Mouse (Mus musculus) neural tube, embryonic 12.5 days (tissue): ENCODE measurements around the gene Gngt2. TPM values are rescaled to one million over a fixed set of nuclear protein-coding genes. Genes with fewer than 3 reads are reported as not detected.

Experiments
- ATAC-seq: fragments of 200-750 bp; cut with Nextera tagmentation; 2 replicates; pipeline ENCODE4 v1.8.0; 2017; ENCODE audit warnings: low read depth, mild to moderate bottlenecking, moderate TSS enrichment, moderate library complexity; ENCODE audit not compliant: low FRiP score
- H3K27ac ChIP-seq: fragments of 300-500 bp; sonication (generic); 2 replicates; pipeline ENCODE4 v1.5.1; 2016
- H3K27me3 ChIP-seq: fragments of 300-500 bp; sonication (generic); replicated peaks from 2 replicates; pipeline ENCODE4 v1.6.1; 2016; ENCODE audit warnings: mild to moderate bottlenecking
- H3K36me3 ChIP-seq: fragments of 300-500 bp; sonication (generic); 2 replicates; pipeline ENCODE4 v1.6.1; 2016; ENCODE audit warnings: mild to moderate bottlenecking
- H3K4me1 ChIP-seq: fragments of 300-500 bp; sonication (generic); 2 replicates; pipeline ENCODE4 v1.6.1; 2016
- H3K4me2 ChIP-seq: fragments of 300-500 bp; sonication (generic); replicated peaks from 2 replicates; pipeline ENCODE4 v1.6.1; 2016; ENCODE audit warnings: mild to moderate bottlenecking
- H3K4me3 ChIP-seq: fragments of 300-500 bp; sonication (generic); 2 replicates; pipeline ENCODE4 v1.5.1; 2016
- H3K9ac ChIP-seq: fragments of 300-500 bp; sonication (generic); 2 replicates; pipeline ENCODE4 v1.6.1; 2016; ENCODE audit warnings: mild to moderate bottlenecking
- H3K9me3 ChIP-seq: fragments of 300-500 bp; sonication (generic); 2 replicates; pipeline ENCODE4 v1.6.1; 2016; ENCODE audit warnings: mild to moderate bottlenecking
- WGBS: fragments of 180-500 bp; shearing (Covaris S2); methylation state at CpG from one replicate; pipeline ENCODE4 v1.1.7; 2016; 5-methylcytosine and 5-hydroxymethylcytosine counted together
- polyA plus RNA-seq: library from polyadenylated mRNA; unstranded; fragments of >200 nt; fragmentation: Nextera tagmentation; extraction: Ambion mirVana; gene quantifications from 2 replicates; pipeline ENCODE4 v1.2.1, GENCODE M21; 2016

Gngt2 gene
- polyA plus RNA-seq, 1 experiment from 2014 or later, result 5.3 TPM

GRCm38 (mm10) chr11:95827464-95828085 is 9.4 kb upstream of the Gngt2 start:
- Histone ChIP-seq H3K4me3 (no peak overlapping the region), H3K9me3 (no peaks in the 10 kb centered on the region), H3K9ac (no peak overlapping the region), H3K27me3 (peaks cover 94% of the 10 kb centered on the region), H3K36me3 (no peaks in the 10 kb centered on the region), H3K4me1 (peaks cover 22% of the 10 kb centered on the region), H3K27ac (no peak overlapping the region), H3K4me2 (no peak overlapping the region)
- WGBS, result 23% methylated on average over 3 of the region's 3 CpGs
- no peak for ATAC-seq

GRCm38 (mm10) chr11:95828181-95828964 is 8.6 kb upstream of the Gngt2 start:
- Histone ChIP-seq H3K36me3 (no peaks in the 10 kb centered on the region), H3K4me1 (peaks cover 22% of the 10 kb centered on the region), H3K27ac (no peak overlapping the region), H3K4me2 (no peak overlapping the region), H3K27me3 (peaks cover 94% of the 10 kb centered on the region), H3K9ac (no peak overlapping the region), H3K9me3 (no peaks in the 10 kb centered on the region), H3K4me3 (no peak overlapping the region)
- ATAC-seq, result no peak
- WGBS, result 82% methylated on average over 11 of the region's 11 CpGs

GRCm38 (mm10) chr11:95829526-95830050 is 7.4 kb upstream of the Gngt2 start:
- Histone ChIP-seq H3K4me1 (peaks cover 28% of the 10 kb centered on the region), H3K4me2 (no peak overlapping the region), H3K27ac (no peak overlapping the region), H3K9ac (no peak overlapping the region), H3K9me3 (no peaks in the 10 kb centered on the region), H3K4me3 (no peak overlapping the region), H3K27me3 (peaks cover 98% of the 10 kb centered on the region), H3K36me3 (no peaks in the 10 kb centered on the region)
- no peak for ATAC-seq
- WGBS, result 30% methylated on average over 4 of the region's 4 CpGs

- peaks cover 22% of the 10 kb centered on the region for H3K4me1 ChIP-seq
- H3K27me3 ChIP-seq, result peaks cover 98% of the 10 kb centered on the region
- peak overlapping the region; percentile 29; the same call in 1 of the 2 replicates for H3K9ac ChIP-seq
- ATAC-seq, result no peak
- H3K9me3 ChIP-seq, result no peaks in the 10 kb centered on the region
- H3K27ac ChIP-seq, result no peak overlapping the region
- no peaks in the 10 kb centered on the region for H3K36me3 ChIP-seq
- WGBS, result 2% methylated on average over 80 of the region's 80 CpGs
- H3K4me3 ChIP-seq, result peak overlapping the region; percentile 23
- peak overlapping the region; percentile 53 for H3K4me2 ChIP-seq
These were observed 6.4 kb upstream of the Gngt2 start for GRCm38 (mm10) chr11:95830411-95831275.

- Histone ChIP-seq H3K4me3 (peak overlapping the region; percentile 23; the same call in 1 of the 2 replicates), H3K36me3 (no peaks in the 10 kb centered on the region), H3K27ac (no peak overlapping the region), H3K4me2 (peak overlapping the region; percentile 53), H3K4me1 (peaks cover 22% of the 10 kb centered on the region), H3K27me3 (peaks cover 98% of the 10 kb centered on the region), H3K9ac (no peak overlapping the region), H3K9me3 (no peaks in the 10 kb centered on the region)
- WGBS, result 6% methylated on average over 10 of the region's 10 CpGs
- ATAC-seq, result no peak
These were observed 5.8 kb upstream of the Gngt2 start for GRCm38 (mm10) chr11:95831276-95831619.

- Histone ChIP-seq H3K4me2 (peak overlapping the region; percentile 53; the same call in 1 of the 2 replicates), H3K4me3 (no peak overlapping the region), H3K27me3 (peaks cover 97% of the 10 kb centered on the region), H3K9ac (no peak overlapping the region), H3K27ac (no peak overlapping the region), H3K36me3 (no peaks in the 10 kb centered on the region), H3K4me1 (peaks cover 22% of the 10 kb centered on the region), H3K9me3 (no peaks in the 10 kb centered on the region)
- ATAC-seq, result no peak
- WGBS, result 6% methylated on average over 14 of the region's 15 CpGs
These were observed 5.4 kb upstream of the Gngt2 start for GRCm38 (mm10) chr11:95831641-95832040.

GRCm38 (mm10) chr11:95832129-95833005 is 4.6 kb upstream of the Gngt2 start:
- H3K36me3 ChIP-seq, result no peaks in the 10 kb centered on the region
- H3K9me3 ChIP-seq, result no peaks in the 10 kb centered on the region
- 35% methylated on average over 18 of the region's 18 CpGs for WGBS
- ATAC-seq, result no peak
- no peak overlapping the region for H3K27ac ChIP-seq
- H3K4me1 ChIP-seq, result peaks cover 22% of the 10 kb centered on the region
- H3K4me3 ChIP-seq, result no peak overlapping the region
- H3K9ac ChIP-seq, result no peak overlapping the region
- H3K27me3 ChIP-seq, result peaks cover 97% of the 10 kb centered on the region
- no peak overlapping the region for H3K4me2 ChIP-seq

- WGBS, result 22% methylated on average over 8 of the region's 8 CpGs
- no peak overlapping the region for H3K4me3 ChIP-seq
- no peak overlapping the region for H3K4me2 ChIP-seq
- no peak for ATAC-seq
- H3K36me3 ChIP-seq, result no peaks in the 10 kb centered on the region
- no peak overlapping the region for H3K27ac ChIP-seq
- peaks cover 22% of the 10 kb centered on the region for H3K4me1 ChIP-seq
- H3K27me3 ChIP-seq, result peaks cover 95% of the 10 kb centered on the region
- H3K9ac ChIP-seq, result no peak overlapping the region
- H3K9me3 ChIP-seq, result no peaks in the 10 kb centered on the region
These were observed 3.9 kb upstream of the Gngt2 start for GRCm38 (mm10) chr11:95833006-95833570.

GRCm38 (mm10) chr11:95833631-95834142 is 3.3 kb upstream of the Gngt2 start:
- peaks cover 89% of the 10 kb centered on the region for H3K27me3 ChIP-seq
- no peak overlapping the region for H3K4me3 ChIP-seq
- H3K9ac ChIP-seq, result no peak overlapping the region
- ATAC-seq, result no peak
- H3K36me3 ChIP-seq, result no peaks in the 10 kb centered on the region
- H3K27ac ChIP-seq, result no peak overlapping the region
- peaks cover 22% of the 10 kb centered on the region for H3K4me1 ChIP-seq
- H3K9me3 ChIP-seq, result no peaks in the 10 kb centered on the region
- WGBS, result 4% methylated on average over 18 of the region's 18 CpGs
- peak overlapping the region; percentile 16 for H3K4me2 ChIP-seq

- Histone ChIP-seq H3K4me2 (peak overlapping the region; percentile 16), H3K9ac (no peak overlapping the region), H3K27me3 (peaks cover 84% of the 10 kb centered on the region), H3K27ac (no peak overlapping the region), H3K4me3 (no peak overlapping the region), H3K9me3 (no peaks in the 10 kb centered on the region), H3K36me3 (no peaks in the 10 kb centered on the region), H3K4me1 (peaks cover 22% of the 10 kb centered on the region)
- ATAC-seq, result no peak
- WGBS, result 5% methylated on average over 22 of the region's 22 CpGs
These were observed 2.8 kb upstream of the Gngt2 start for GRCm38 (mm10) chr11:95834143-95834667.
